Mouse (Mus musculus): ENCODE data around the gene Trim68.

- TF ChIP-seq CTCF (conservative IDR thresholded peaks at IDR 0.05 in 1 of 2, IDR thresholded peaks at IDR 0.05 in 1 of 2; ENCODE audit: low read depth in 2 of 2, low read length in 2 of 2) (no peak), RAD21 (IDR thresholded peaks at IDR 0.05; ENCODE audit: low read depth, low read length) (no peak), EP300 (IDR thresholded peaks at IDR 0.05; ENCODE audit: low read length) (no peak), HCFC1 (IDR thresholded peaks at IDR 0.05; ENCODE audit: low read depth, low read length) (no peak), GABPA (IDR thresholded peaks at IDR 0.05; ENCODE audit: insufficient replicate concordance, low read depth, low read length) (no peak), TCF12 (IDR thresholded peaks at IDR 0.05; ENCODE audit: low read depth, low read length) (no peak), POLR2A (IDR thresholded peaks at IDR 0.05; ENCODE audit: low read depth, low read length) (no peak), ZC3H11A (IDR thresholded peaks at IDR 0.05; ENCODE audit: low read depth, low read length) (no peak), E2F4 (IDR thresholded peaks at IDR 0.05; ENCODE audit: insufficient replicate concordance, low read depth, low read length) (no peak), UBTF (IDR thresholded peaks at IDR 0.05; ENCODE audit: low read depth, low read length) (no peak), NRF1 (IDR thresholded peaks at IDR 0.05; ENCODE audit: low read depth, low read length) (no peak), POLR2AphosphoS2 (IDR thresholded peaks at IDR 0.05; ENCODE audit: low read depth, low read length) (no peak)
These were observed 11.3 kb upstream of the Trim68 start for GRCm38 (mm10) chr7:102698461-102698860.
